9 mouse cellular contexts compared by ENCODE assay signal in genomic region chr9:65542111-65542524, GRCm38 (mm10). TPM values are rescaled to one million over a fixed set of nuclear protein-coding genes. Genes with fewer than 3 reads are reported as not detected.
A peak's percentile ranks its signal among the peaks of the same experiment; 100 is the strongest.
DNase-seq lines count a peak whose midpoint lies in the region; ATAC-seq and TF ChIP-seq lines count a peak whose summit lies in the region.
"Had no signal": no experiment of that assay in that cellular context is flagged by ENCODE, and none has a peak within 500 bp of the region (broad histone marks: within the 10 kb centered on the region; RNA-seq: fewer than 3 reads in every experiment).

No protein-coding gene starts in this region.

- H3K27ac ChIP-seq in forebrain, embryonic 10.5 days = 0 out of 2 replicates have a peak overlapping the region, but pooled peaks have one; percentile 25
- no peak overlapping the region for H3K27ac ChIP-seq in forebrain, postnatal 0 days (ENCODE audit: low read depth, low read length)
- H3K27ac ChIP-seq in lung, postnatal 0 days (ENCODE audit: low read length) = peak overlapping the region; percentile 73
- H3K27ac ChIP-seq in limb, embryonic 15.5 days = peak overlapping the region; percentile 68
- H3K27ac ChIP-seq in midbrain, embryonic 11.5 days (ENCODE audit: low read depth, low read length) = no peak overlapping the region
- H3K27ac ChIP-seq: hindbrain, embryonic 14.5 days had no signal

- no peak for TF ChIP-seq EP300 in lung, postnatal 0 days (IDR thresholded peaks at IDR 0.05)

- no peak overlapping the region for H3K4me3 ChIP-seq in forebrain, embryonic 10.5 days
- no peak overlapping the region for H3K4me3 ChIP-seq in forebrain, postnatal 0 days (ENCODE audit: low read depth, low read length)
- no peak overlapping the region for H3K4me3 ChIP-seq in lung, postnatal 0 days (ENCODE audit: low read depth, low read length)
- H3K4me3 ChIP-seq in limb, embryonic 15.5 days = no peak overlapping the region
- H3K4me3 ChIP-seq in midbrain, embryonic 11.5 days (ENCODE audit: low read depth, low read length) = no peak overlapping the region

- no peak for DNase-seq in forebrain, embryonic 10.5 days (ENCODE audit: extremely low spot score, low spot score)
- DNase-seq in forebrain, postnatal 0 days = no peak
- DNase-seq in lung, postnatal 0 days (ENCODE audit: low spot score) = peak; percentile 57
- no peak for DNase-seq in lung, postnatal 4 days
- DNase-seq in splenic B cell, adult 2 months (ENCODE audit: low read depth, low spot score) = peak; percentile 87
- DNase-seq in midbrain, embryonic 11.5 days (ENCODE audit: low spot score, missing footprints) = no peak
- DNase-seq in right cerebral cortex, postnatal 4 days = no peak

- no peaks in the 10 kb centered on the region for H3K9me3 ChIP-seq in forebrain, embryonic 10.5 days
- no peaks in the 10 kb centered on the region for H3K9me3 ChIP-seq in forebrain, postnatal 0 days (ENCODE audit: low read length)
- H3K9me3 ChIP-seq in lung, postnatal 0 days (ENCODE audit: low read length) = no peaks in the 10 kb centered on the region
- no peaks in the 10 kb centered on the region for H3K9me3 ChIP-seq in limb, embryonic 15.5 days
- H3K9me3 ChIP-seq in midbrain, embryonic 11.5 days (ENCODE audit: control insufficient read depth, low read length) = no peaks in the 10 kb centered on the region

- no peaks in the 10 kb centered on the region for H3K36me3 ChIP-seq in forebrain, embryonic 10.5 days (replicated peaks)
- no peaks in the 10 kb centered on the region for H3K36me3 ChIP-seq in forebrain, postnatal 0 days (ENCODE audit: insufficient read depth)
- no peaks in the 10 kb centered on the region for H3K36me3 ChIP-seq in lung, postnatal 0 days (ENCODE audit: insufficient read depth, low read length)
- no peaks in the 10 kb centered on the region for H3K36me3 ChIP-seq in limb, embryonic 15.5 days
- H3K36me3 ChIP-seq in splenic B cell, adult 2 months (ENCODE audit: control insufficient read depth, insufficient read depth, low read length, poor library complexity, severe bottlenecking) = no peaks in the 10 kb centered on the region
- no peaks in the 10 kb centered on the region for H3K36me3 ChIP-seq in midbrain, embryonic 11.5 days (ENCODE audit: control insufficient read depth, insufficient read depth, low read length)

- no peak for TF ChIP-seq CTCF in forebrain, postnatal 0 days (IDR thresholded peaks at IDR 0.05; ENCODE audit: low read depth)
- no peak for TF ChIP-seq CTCF in lung, postnatal 0 days (IDR thresholded peaks at IDR 0.05)

- no peak overlapping the region for H3K9ac ChIP-seq in forebrain, postnatal 0 days
- no peak overlapping the region for H3K9ac ChIP-seq in lung, postnatal 0 days (replicated peaks; ENCODE audit: low read depth)
- H3K9ac ChIP-seq in limb, embryonic 15.5 days = no peak overlapping the region
- no peak overlapping the region for H3K9ac ChIP-seq in midbrain, embryonic 11.5 days (ENCODE audit: low read length)
- H3K9ac ChIP-seq: hindbrain, embryonic 14.5 days had no signal

- peaks cover 20% of the 10 kb centered on the region for H3K4me1 ChIP-seq in forebrain, embryonic 10.5 days
- no peaks in the 10 kb centered on the region for H3K4me1 ChIP-seq in forebrain, postnatal 0 days (ENCODE audit: insufficient read depth)
- H3K4me1 ChIP-seq in lung, postnatal 0 days (ENCODE audit: insufficient read depth, low read depth, low read length) = no peaks in the 10 kb centered on the region; the same call in 1 of the 2 replicates
- peaks cover 23% of the 10 kb centered on the region for H3K4me1 ChIP-seq in limb, embryonic 15.5 days
- H3K4me1 ChIP-seq in midbrain, embryonic 11.5 days (ENCODE audit: control insufficient read depth, insufficient read depth, low read length) = no peaks in the 10 kb centered on the region

- no peak overlapping the region for H3K4me2 ChIP-seq in forebrain, postnatal 0 days (ENCODE audit: low read depth)
- H3K4me2 ChIP-seq in lung, postnatal 0 days (replicated peaks; ENCODE audit: low read depth, low read length) = no peak overlapping the region
- H3K4me2 ChIP-seq in limb, embryonic 15.5 days = no peak overlapping the region
- H3K4me2 ChIP-seq in midbrain, embryonic 11.5 days = no peak overlapping the region
- H3K4me2 ChIP-seq: hindbrain, embryonic 14.5 days had no signal

- H3K27me3 ChIP-seq in forebrain, embryonic 10.5 days (ENCODE audit: poor library complexity, severe bottlenecking) = no peaks in the 10 kb centered on the region
- no peaks in the 10 kb centered on the region for H3K27me3 ChIP-seq in forebrain, postnatal 0 days (ENCODE audit: insufficient read depth, low read length)
- no peaks in the 10 kb centered on the region for H3K27me3 ChIP-seq in lung, postnatal 0 days (replicated peaks; ENCODE audit: insufficient read depth, low read length)
- no peaks in the 10 kb centered on the region for H3K27me3 ChIP-seq in limb, embryonic 15.5 days
- no peaks in the 10 kb centered on the region for H3K27me3 ChIP-seq in splenic B cell, adult 2 months (ENCODE audit: control insufficient read depth, insufficient read depth, low read length, poor library complexity, severe bottlenecking)
- no peaks in the 10 kb centered on the region for H3K27me3 ChIP-seq in midbrain, embryonic 11.5 days (ENCODE audit: control insufficient read depth, insufficient read depth, low read length)

- no peak for ATAC-seq in forebrain, postnatal 0 days
- no peak for ATAC-seq in lung, postnatal 0 days
- ATAC-seq in limb, embryonic 15.5 days (ENCODE audit: insufficient number of reproducible peaks, low FRiP score, low TSS enrichment, low read depth) = no peak
- no peak for ATAC-seq in midbrain, embryonic 11.5 days (ENCODE audit: low FRiP score)

- 88% methylated on average over 7 of the region's 7 CpGs for WGBS in forebrain, embryonic 10.5 days
- 87% methylated on average over 7 of the region's 7 CpGs for WGBS in forebrain, postnatal 0 days
- WGBS in lung, postnatal 0 days = 62% methylated on average over 7 of the region's 7 CpGs
- WGBS in limb, embryonic 15.5 days = 75% methylated on average over 7 of the region's 7 CpGs
- WGBS in midbrain, embryonic 11.5 days = 85% methylated on average over 7 of the region's 7 CpGs

RNA-seq across cellular contexts. Expression of gene Ankdd1a, which starts 22.1 kb away (rescaled TPM):
- polyA plus RNA-seq in forebrain, embryonic 10.5 days (2016; fragmentation: Nextera tagmentation; extraction: Ambion mirVana) = not detected in 2 replicates
- total RNA-seq in forebrain, postnatal 0 days (2014; rRNA removed) = 3.3 TPM in 2 replicates
- 0.25 and 0.50 TPM in 2 replicates for polyA plus RNA-seq in forebrain, postnatal 0 days (2015; fragmentation: Nextera tagmentation; extraction: Ambion mirVana)
- polyA plus RNA-seq in lung, postnatal 0 days (2015; fragmentation: Nextera tagmentation; extraction: Ambion mirVana) = not detected in 2 replicates
- polyA plus RNA-seq in limb, embryonic 15.5 days (2015; fragmentation: Nextera tagmentation; extraction: Ambion mirVana) = 0.35 and 0.76 TPM in 2 replicates
- polyA plus RNA-seq in midbrain, embryonic 11.5 days (2014; fragmentation: Nextera tagmentation; extraction: Ambion mirVana) = not detected in 2 replicates

RNA-seq across cellular contexts. Expression of gene Plekho2, which starts 37.7 kb away (rescaled TPM):
- 11.1 and 11.9 TPM in 2 replicates for polyA plus RNA-seq in forebrain, embryonic 10.5 days (2016; fragmentation: Nextera tagmentation; extraction: Ambion mirVana)
- total RNA-seq in forebrain, postnatal 0 days (2014; rRNA removed) = 5.2 and 5.4 TPM in 2 replicates
- 3.1 and 4.0 TPM in 2 replicates for polyA plus RNA-seq in forebrain, postnatal 0 days (2015; fragmentation: Nextera tagmentation; extraction: Ambion mirVana)
- 20.3 and 21.1 TPM in 2 replicates for polyA plus RNA-seq in lung, postnatal 0 days (2015; fragmentation: Nextera tagmentation; extraction: Ambion mirVana)
- 18.6 and 19.7 TPM in 2 replicates for polyA plus RNA-seq in limb, embryonic 15.5 days (2015; fragmentation: Nextera tagmentation; extraction: Ambion mirVana)
- 8.2 and 9.0 TPM in 2 replicates for polyA plus RNA-seq in midbrain, embryonic 11.5 days (2014; fragmentation: Nextera tagmentation; extraction: Ambion mirVana)

RNA-seq across cellular contexts. Expression of gene Pif1, which starts 44.8 kb away (rescaled TPM):
- polyA plus RNA-seq in forebrain, embryonic 10.5 days (2016; fragmentation: Nextera tagmentation; extraction: Ambion mirVana) = 30.9 and 31.9 TPM in 2 replicates
- total RNA-seq in forebrain, postnatal 0 days (2014; rRNA removed) = 1.5 and 3.7 TPM in 2 replicates
- polyA plus RNA-seq in forebrain, postnatal 0 days (2015; fragmentation: Nextera tagmentation; extraction: Ambion mirVana) = 0.75 and 1.0 TPM in 2 replicates
- polyA plus RNA-seq in lung, postnatal 0 days (2015; fragmentation: Nextera tagmentation; extraction: Ambion mirVana) = 0.56 and 0.87 TPM in 2 replicates
- 8.9 and 9.6 TPM in 2 replicates for polyA plus RNA-seq in limb, embryonic 15.5 days (2015; fragmentation: Nextera tagmentation; extraction: Ambion mirVana)
- 12.0 and 13.6 TPM in 2 replicates for polyA plus RNA-seq in midbrain, embryonic 11.5 days (2014; fragmentation: Nextera tagmentation; extraction: Ambion mirVana)

Comparison
In these comparisons a context has a peak if more than half of its experiments do, and no peak if none do; other contexts are left out.
1. DNase-seq: peak in lung, postnatal 0 days (single experiment) and splenic B cell, adult 2 months (single experiment); none in forebrain, embryonic 10.5 days (single experiment), forebrain, postnatal 0 days (single experiment), lung, postnatal 4 days (0 of 2), midbrain, embryonic 11.5 days (single experiment) and right cerebral cortex, postnatal 4 days (single experiment).
2. H3K27ac ChIP-seq: peak in forebrain, embryonic 10.5 days (single experiment), lung, postnatal 0 days (single experiment) and limb, embryonic 15.5 days (single experiment); none in forebrain, postnatal 0 days (single experiment) and midbrain, embryonic 11.5 days (single experiment).